Mouse (Mus musculus): ENCODE measurements at regions not wholly inside any gene's neighbourhood (a gene's known extent, or its start where the extent isn't known, plus 50 kb on each side); places are given as distances from the start of the nearest gene placed in this dataset.

DNA sequence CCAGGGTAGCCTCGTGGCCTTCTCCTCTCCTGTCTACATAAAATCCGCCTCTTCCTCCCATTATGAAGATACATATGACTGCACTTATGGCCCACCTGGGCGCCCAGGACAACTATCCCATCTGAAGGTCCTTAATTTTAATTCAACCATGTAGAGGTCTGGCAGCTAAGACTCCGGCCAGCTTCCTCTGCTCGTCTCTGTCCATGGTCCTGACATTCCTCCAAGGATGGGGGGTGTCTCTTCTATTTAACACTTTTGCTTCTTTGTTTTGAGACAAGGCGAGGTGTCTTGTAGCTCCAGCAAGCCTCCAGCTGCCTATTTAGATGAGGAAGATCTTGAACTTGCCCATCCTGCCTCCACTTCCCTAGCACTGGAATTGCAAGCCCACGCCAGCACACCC, 83.0 kb upstream of the Unc5b start:
- H3K36me3 ChIP-seq, result no peaks in the 10 kb centered on the region
- 17% methylated on average over 7 of the region's 7 CpGs for WGBS (ENCODE audit: insufficient replicate concordance)
- ATAC-seq, result no peak

GRCm38 (mm10) chr10:60913456-60913900, 82.1 kb upstream of the Unc5b start:
- Histone ChIP-seq H3K27ac (no peak overlapping the region), H3K4me1 (no peaks in the 10 kb centered on the region), H3K4me2 (no peak overlapping the region), H3K27me3 (replicated peaks) (no peaks in the 10 kb centered on the region), H3K4me3 (no peak overlapping the region), H3K9ac (no peak overlapping the region), H3K36me3 (no peaks in the 10 kb centered on the region), H3K9me3 (replicated peaks) (no peaks in the 10 kb centered on the region)
- ATAC-seq, result no peak
- 70% methylated on average over 11 of the region's 11 CpGs for WGBS (ENCODE audit: insufficient replicate concordance)

More for the DNA sequence above, 83.0 kb upstream of the Unc5b start:
- H3K27ac ChIP-seq, result no peak overlapping the region
- no peak overlapping the region for H3K4me3 ChIP-seq
- no peaks in the 10 kb centered on the region for H3K4me1 ChIP-seq
- no peaks in the 10 kb centered on the region for H3K27me3 ChIP-seq (replicated peaks)
- H3K9ac ChIP-seq, result no peak overlapping the region
- H3K9me3 ChIP-seq (replicated peaks), result no peaks in the 10 kb centered on the region
- H3K4me2 ChIP-seq, result no peak overlapping the region

- no peak for ATAC-seq
- Histone ChIP-seq H3K4me3 (no peak overlapping the region), H3K9ac (no peak overlapping the region), H3K27me3 (replicated peaks) (no peaks in the 10 kb centered on the region), H3K36me3 (no peaks in the 10 kb centered on the region), H3K9me3 (replicated peaks) (no peaks in the 10 kb centered on the region), H3K27ac (no peak overlapping the region), H3K4me2 (no peak overlapping the region), H3K4me1 (no peaks in the 10 kb centered on the region)
- WGBS (ENCODE audit: insufficient replicate concordance), result 58% methylated on average over 7 of the region's 7 CpGs
Measured at GRCm38 (mm10) chr10:60904351-60904750, 73.0 kb upstream of the Unc5b start.

DNA sequence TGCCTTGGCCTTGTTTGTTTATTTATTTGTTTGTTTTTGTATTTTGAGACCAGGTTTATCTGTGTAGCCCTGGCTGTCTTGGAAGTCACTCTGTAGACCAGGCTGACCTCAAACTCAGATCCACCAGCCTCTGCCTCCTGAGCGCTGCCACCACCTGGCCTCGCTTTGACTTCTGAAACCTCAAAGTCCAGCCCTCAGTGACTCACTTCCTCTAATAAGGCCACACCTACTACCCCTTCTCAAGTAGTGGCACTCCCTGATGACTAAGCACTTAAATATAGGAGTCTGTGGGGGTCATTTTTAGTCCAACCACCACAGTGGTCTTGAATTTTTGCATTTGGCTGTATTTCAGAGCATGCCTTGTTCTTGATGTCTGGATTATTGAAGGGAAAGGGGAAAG, 69.6 kb upstream of the Unc5b start:
- Histone ChIP-seq H3K4me2 (no peak overlapping the region), H3K4me1 (no peaks in the 10 kb centered on the region), H3K27ac (no peak overlapping the region), H3K9ac (no peak overlapping the region), H3K36me3 (no peaks in the 10 kb centered on the region), H3K9me3 (replicated peaks) (no peaks in the 10 kb centered on the region), H3K4me3 (no peak overlapping the region), H3K27me3 (replicated peaks) (no peaks in the 10 kb centered on the region)
- WGBS (ENCODE audit: insufficient replicate concordance), result 35% methylated on average over 2 of the region's 2 CpGs
- no peak for ATAC-seq

GRCm38 (mm10) chr10:60893810-60894147, 62.4 kb upstream of the Unc5b start:
- H3K27ac ChIP-seq, result no peak overlapping the region

DNA sequence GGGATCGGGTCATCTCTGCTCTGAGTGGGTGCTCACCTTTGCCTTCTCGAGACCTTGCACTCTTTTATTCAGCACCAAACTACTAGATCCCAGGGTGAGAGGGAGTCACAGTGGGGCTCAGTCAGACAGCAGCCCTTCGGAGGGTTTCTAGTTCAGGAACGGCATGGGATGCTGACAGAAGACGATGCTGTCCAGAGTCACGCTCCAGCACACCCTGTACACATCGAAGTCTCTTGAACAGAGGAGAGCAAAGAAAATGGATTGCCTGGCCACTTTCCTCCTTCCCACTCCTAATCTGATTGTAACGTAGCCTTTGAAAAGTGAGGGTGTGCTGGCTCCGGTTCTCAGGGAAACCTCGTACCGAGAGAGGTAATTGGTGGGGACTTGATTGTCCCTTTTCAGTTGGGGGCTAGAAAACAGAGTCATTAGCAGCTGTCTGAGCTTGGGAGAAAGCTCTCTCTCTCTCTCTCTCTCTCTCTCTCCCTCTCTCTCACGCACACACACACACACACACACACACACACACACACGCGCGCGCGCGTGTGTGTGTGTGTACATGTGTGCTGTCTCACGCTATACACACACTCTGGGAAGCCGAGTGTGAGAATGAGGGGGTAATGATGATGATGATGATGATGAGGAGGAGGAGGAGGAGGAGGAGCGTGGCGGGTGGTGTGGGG, 61.9 kb upstream of the Unc5b start:
- no peaks in the 10 kb centered on the region for H3K27me3 ChIP-seq (replicated peaks)
- no peak overlapping the region for H3K4me2 ChIP-seq
- no peaks in the 10 kb centered on the region for H3K4me1 ChIP-seq
- H3K4me3 ChIP-seq, result no peak overlapping the region
- 69% methylated on average over 22 of the region's 22 CpGs for WGBS (ENCODE audit: insufficient replicate concordance)
- no peaks in the 10 kb centered on the region for H3K9me3 ChIP-seq (replicated peaks)
- H3K27ac ChIP-seq, result no peak overlapping the region
- no peak for ATAC-seq
- no peak overlapping the region for H3K9ac ChIP-seq
- H3K36me3 ChIP-seq, result no peaks in the 10 kb centered on the region

More at GRCm38 (mm10) chr10:60893810-60894147, 62.4 kb upstream of the Unc5b start:
- no peaks in the 10 kb centered on the region for H3K36me3 ChIP-seq
- no peak for ATAC-seq
- H3K4me2 ChIP-seq, result no peak overlapping the region
- H3K4me1 ChIP-seq, result no peaks in the 10 kb centered on the region
- no peak overlapping the region for H3K4me3 ChIP-seq
- 52% methylated on average over 4 of the region's 4 CpGs for WGBS (ENCODE audit: insufficient replicate concordance)
- no peaks in the 10 kb centered on the region for H3K9me3 ChIP-seq (replicated peaks)
- no peaks in the 10 kb centered on the region for H3K27me3 ChIP-seq (replicated peaks)
- H3K9ac ChIP-seq, result no peak overlapping the region

DNA sequence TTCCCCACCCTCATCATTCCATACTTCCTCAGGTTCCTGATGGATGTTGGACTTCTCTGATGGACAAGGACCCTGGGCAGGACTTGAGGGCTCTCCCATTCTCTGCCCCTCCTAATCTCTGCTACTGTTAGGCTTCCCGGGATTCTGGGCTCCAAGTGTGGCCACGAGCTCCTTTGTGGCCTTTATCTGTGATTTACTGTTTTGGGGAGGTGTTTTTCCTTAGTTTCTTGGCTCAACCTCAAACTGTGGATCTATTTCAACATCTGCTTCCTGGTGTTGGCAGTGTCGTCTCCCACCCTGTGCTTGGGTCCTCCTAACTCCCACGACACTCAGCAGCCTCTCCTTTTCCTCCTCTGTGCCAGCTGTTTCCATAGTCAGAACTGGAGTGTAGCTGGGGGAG, 61.3 kb upstream of the Unc5b start:
- WGBS (ENCODE audit: insufficient replicate concordance), result 23% methylated on average over 4 of the region's 4 CpGs
- H3K9ac ChIP-seq, result no peak overlapping the region

GRCm38 (mm10) chr10:60891476-60892170, 60.2 kb upstream of the Unc5b start:
- Histone ChIP-seq H3K9me3 (replicated peaks) (no peaks in the 10 kb centered on the region), H3K36me3 (no peaks in the 10 kb centered on the region), H3K4me3 (no peak overlapping the region), H3K27ac (no peak overlapping the region), H3K4me2 (no peak overlapping the region), H3K9ac (no peak overlapping the region), H3K27me3 (replicated peaks) (no peaks in the 10 kb centered on the region), H3K4me1 (no peaks in the 10 kb centered on the region)
- WGBS (ENCODE audit: insufficient replicate concordance), result 76% methylated on average over 13 of the region's 13 CpGs
- ATAC-seq, result no peak

More for the DNA sequence above, 61.3 kb upstream of the Unc5b start:
- Histone ChIP-seq H3K9me3 (replicated peaks) (no peaks in the 10 kb centered on the region), H3K27me3 (replicated peaks) (no peaks in the 10 kb centered on the region), H3K4me2 (no peak overlapping the region), H3K27ac (no peak overlapping the region), H3K36me3 (no peaks in the 10 kb centered on the region), H3K4me1 (no peaks in the 10 kb centered on the region), H3K4me3 (no peak overlapping the region)
- ATAC-seq, result no peak

DNA sequence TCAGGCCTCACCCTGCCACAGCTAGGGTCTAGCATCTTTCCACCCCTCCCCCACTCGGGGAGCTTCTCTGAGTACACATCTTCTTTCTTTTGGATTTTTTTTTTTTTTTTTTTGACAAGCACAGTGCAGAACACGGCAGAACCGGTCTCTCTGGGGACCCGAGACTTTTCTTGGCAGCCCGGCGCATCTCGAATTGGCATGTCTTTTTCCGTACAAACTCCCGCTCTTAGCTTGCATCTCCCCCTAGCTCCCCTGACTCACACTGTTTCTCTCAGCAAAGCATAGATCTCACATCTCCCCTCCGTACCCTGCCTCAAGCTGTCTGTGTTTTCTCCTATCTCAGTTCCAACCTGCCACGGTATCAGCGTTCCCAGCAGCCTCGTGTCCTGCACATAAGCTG, 58.4 kb upstream of the Unc5b start:
- H3K9ac ChIP-seq, result no peak overlapping the region
- no peaks in the 10 kb centered on the region for H3K36me3 ChIP-seq
- no peak overlapping the region for H3K27ac ChIP-seq
- 69% methylated on average over 13 of the region's 13 CpGs for WGBS (ENCODE audit: insufficient replicate concordance)
- H3K27me3 ChIP-seq (replicated peaks), result no peaks in the 10 kb centered on the region
- no peak overlapping the region for H3K4me2 ChIP-seq
- H3K4me3 ChIP-seq, result no peak overlapping the region
- H3K9me3 ChIP-seq (replicated peaks), result no peaks in the 10 kb centered on the region
- no peaks in the 10 kb centered on the region for H3K4me1 ChIP-seq
- ATAC-seq, result no peak

DNA sequence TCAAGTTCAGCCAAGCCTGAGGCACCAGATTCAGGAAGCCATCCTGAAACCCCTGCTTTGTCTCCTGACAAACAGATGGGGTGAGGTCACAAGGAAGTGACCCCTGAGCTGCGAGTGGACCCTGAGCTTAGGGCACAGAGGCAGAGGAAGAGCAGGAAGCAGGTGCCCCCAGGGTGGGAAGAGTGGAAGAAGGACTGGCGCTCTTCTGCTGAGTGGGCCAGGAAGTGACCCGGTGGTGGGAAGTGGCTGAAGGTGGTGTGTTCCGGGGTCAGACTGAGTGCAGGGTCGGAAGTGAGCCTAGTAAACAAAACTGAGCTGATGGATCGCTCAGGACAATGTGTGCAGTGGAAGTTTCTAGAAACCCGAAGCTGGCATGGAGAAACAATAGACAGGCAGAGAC, 57.2 kb upstream of the Unc5b start:
- Histone ChIP-seq H3K9me3 (replicated peaks) (no peaks in the 10 kb centered on the region), H3K36me3 (no peaks in the 10 kb centered on the region), H3K4me1 (no peaks in the 10 kb centered on the region), H3K9ac (no peak overlapping the region), H3K4me2 (no peak overlapping the region), H3K27ac (no peak overlapping the region), H3K4me3 (no peak overlapping the region), H3K27me3 (replicated peaks) (no peaks in the 10 kb centered on the region)
- 29% methylated on average over 7 of the region's 7 CpGs for WGBS (ENCODE audit: insufficient replicate concordance)
- ATAC-seq, result 0 out of 2 replicates have a peak, but pooled peaks have one; percentile 40

GRCm38 (mm10) chr10:60885348-60886275, 54.2 kb upstream of the Unc5b start:
- Histone ChIP-seq H3K27me3 (replicated peaks) (no peaks in the 10 kb centered on the region), H3K4me3 (no peak overlapping the region), H3K9me3 (replicated peaks) (no peaks in the 10 kb centered on the region), H3K9ac (no peak overlapping the region), H3K27ac (no peak overlapping the region), H3K4me1 (no peaks in the 10 kb centered on the region), H3K4me2 (peak overlapping the region; percentile 31; the same call in 1 of the 2 replicates), H3K36me3 (no peaks in the 10 kb centered on the region)
- 0 out of 2 replicates have a peak, but pooled peaks have one; percentile 32 for ATAC-seq
- WGBS (ENCODE audit: insufficient replicate concordance), result 34% methylated on average over 24 of the region's 25 CpGs

- Histone ChIP-seq H3K4me3 (no peak overlapping the region), H3K4me1 (no peaks in the 10 kb centered on the region), H3K27ac (no peak overlapping the region), H3K36me3 (no peaks in the 10 kb centered on the region), H3K9ac (no peak overlapping the region), H3K4me2 (no peak overlapping the region), H3K27me3 (replicated peaks) (no peaks in the 10 kb centered on the region), H3K9me3 (replicated peaks) (no peaks in the 10 kb centered on the region)
- ATAC-seq, result no peak
- WGBS (ENCODE audit: insufficient replicate concordance), result 82% methylated on average over 5 of the region's 5 CpGs
Measured at GRCm38 (mm10) chr10:60884806-60885205, 53.4 kb upstream of the Unc5b start.

Measured in liver, embryonic 12.5 days (tissue).